Mouse (Mus musculus) intestine, embryonic 16.5 days (tissue): ENCODE data around the gene Sik3. TPM values are rescaled to one million over a fixed set of nuclear protein-coding genes. Genes with fewer than 3 reads are reported as not detected.

Experiments used
- ATAC-seq: fragments of 200-750 bp; cut with Nextera tagmentation; 2 replicates; pipeline ENCODE4 v1.8.0; 2017; ENCODE audit warnings: moderate TSS enrichment, moderate library complexity
- H3K27ac ChIP-seq: fragments of 300-500 bp; sonication (generic); 2 replicates; pipeline ENCODE4 v1.5.1; 2014; ENCODE audit warnings: mild to moderate bottlenecking, low read length
- H3K27me3 ChIP-seq: fragments of 300-500 bp; sonication (generic); replicated peaks from 2 replicates; pipeline ENCODE4 v1.6.1; 2014; ENCODE audit warnings: low read length, control low read depth, mixed read lengths; ENCODE audit not compliant: control insufficient read depth, insufficient read depth
- H3K36me3 ChIP-seq: fragments of 300-500 bp; sonication (generic); 2 replicates; pipeline ENCODE4 v1.6.1; 2014; ENCODE audit warnings: low read length, control low read depth; ENCODE audit not compliant: control insufficient read depth, insufficient read depth
- H3K4me1 ChIP-seq: fragments of 300-500 bp; sonication (generic); 2 replicates; pipeline ENCODE4 v1.6.1; 2014; ENCODE audit warnings: low read length, control low read depth, mixed read lengths; ENCODE audit not compliant: control insufficient read depth, insufficient read depth
- H3K4me2 ChIP-seq: fragments of 300-500 bp; sonication (generic); 2 replicates; pipeline ENCODE4 v1.6.1; 2014; ENCODE audit warnings: low read depth, low read length, control low read depth
- H3K4me3 ChIP-seq: fragments of 300-500 bp; sonication (generic); 2 replicates; pipeline ENCODE4 v1.5.1; 2014; ENCODE audit warnings: mild to moderate bottlenecking, low read length
- H3K9ac ChIP-seq: fragments of 300-500 bp; sonication (generic); 2 replicates; pipeline ENCODE4 v1.6.1; 2014; ENCODE audit warnings: low read depth, low read length
- H3K9me3 ChIP-seq: fragments of 300-500 bp; sonication (generic); 2 replicates; pipeline ENCODE4 v1.6.1; 2016; ENCODE audit warnings: low read length, control low read depth; ENCODE audit not compliant: control insufficient read depth
- WGBS: fragments of 180-500 bp; shearing (Covaris S2); extraction: QIAGEN DNeasy Blood & Tissue Kit; methylation state at CpG from one replicate; pipeline ENCODE4 v1.1.7; 2014; 5-methylcytosine and 5-hydroxymethylcytosine counted together
- polyA plus RNA-seq: library from polyadenylated mRNA; unstranded; fragments of >200 nt; fragmentation: Nextera tagmentation; extraction: Ambion mirVana; gene quantifications from 2 replicates; pipeline ENCODE4 v1.2.1, GENCODE M21; 2015

The Sik3 gene
- polyA plus RNA-seq, 1 experiment from 2014 or later = 5.2 TPM

DNA sequence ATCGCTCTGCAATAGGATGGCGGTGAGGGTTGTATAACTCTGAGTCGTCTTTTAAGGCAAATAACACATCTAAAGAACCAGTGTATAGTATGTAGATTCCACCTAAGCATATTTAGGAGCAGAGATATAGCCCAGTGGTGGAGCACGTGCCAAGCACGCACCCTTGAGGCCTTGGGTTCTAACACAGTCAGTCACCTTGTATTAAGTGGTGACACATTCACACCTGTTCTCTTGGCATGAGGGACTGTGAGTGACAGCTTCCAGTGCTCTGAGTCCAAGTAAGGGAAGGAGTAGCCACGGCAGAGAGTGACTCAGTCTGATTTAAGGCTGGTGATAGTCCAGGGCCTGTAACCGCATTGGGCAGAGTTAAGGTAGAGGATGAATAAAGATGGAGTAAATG, 51.7 kb downstream of the Sik3 start:
- no peak for ATAC-seq
- WGBS = 90% methylated on average over 7 of the region's 7 CpGs

DNA sequence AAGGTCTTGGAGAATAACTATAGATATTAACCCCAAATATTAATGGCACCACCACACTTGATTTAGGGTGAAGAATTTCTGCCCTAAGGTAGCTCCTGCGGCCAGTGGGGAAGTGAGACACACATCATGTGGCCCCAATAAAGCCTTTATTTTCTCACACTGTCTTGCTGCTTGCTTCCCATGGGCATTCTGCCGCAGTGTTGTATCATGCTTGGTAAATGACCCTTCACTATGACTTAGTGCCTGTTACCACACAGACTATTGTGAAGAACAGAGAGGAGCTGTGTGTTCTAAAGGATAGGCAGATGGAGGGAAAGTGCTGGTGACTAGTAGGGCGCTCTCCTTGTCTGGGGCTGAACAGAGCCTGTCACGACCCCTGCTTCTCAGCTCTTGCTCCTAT, 54.1 kb downstream of the Sik3 start:
- no peak overlapping the region for H3K9ac ChIP-seq
- WGBS = 76% methylated on average over 4 of the region's 4 CpGs
- no peak overlapping the region for H3K27ac ChIP-seq
- no peaks in the 10 kb centered on the region for H3K36me3 ChIP-seq
- ATAC-seq = no peak
- H3K4me2 ChIP-seq = no peak overlapping the region
- H3K4me3 ChIP-seq = no peak overlapping the region
- H3K4me1 ChIP-seq = peaks cover 13% of the 10 kb centered on the region
- no peaks in the 10 kb centered on the region for H3K27me3 ChIP-seq
- no peaks in the 10 kb centered on the region for H3K9me3 ChIP-seq

More for the DNA sequence above, 51.7 kb downstream of the Sik3 start:
- H3K27me3 ChIP-seq = no peaks in the 10 kb centered on the region
- H3K4me1 ChIP-seq = peaks cover 12% of the 10 kb centered on the region
- no peak overlapping the region for H3K4me2 ChIP-seq
- no peaks in the 10 kb centered on the region for H3K9me3 ChIP-seq
- H3K36me3 ChIP-seq = no peaks in the 10 kb centered on the region
- H3K9ac ChIP-seq = no peak overlapping the region
- H3K4me3 ChIP-seq = no peak overlapping the region
- no peak overlapping the region for H3K27ac ChIP-seq

DNA sequence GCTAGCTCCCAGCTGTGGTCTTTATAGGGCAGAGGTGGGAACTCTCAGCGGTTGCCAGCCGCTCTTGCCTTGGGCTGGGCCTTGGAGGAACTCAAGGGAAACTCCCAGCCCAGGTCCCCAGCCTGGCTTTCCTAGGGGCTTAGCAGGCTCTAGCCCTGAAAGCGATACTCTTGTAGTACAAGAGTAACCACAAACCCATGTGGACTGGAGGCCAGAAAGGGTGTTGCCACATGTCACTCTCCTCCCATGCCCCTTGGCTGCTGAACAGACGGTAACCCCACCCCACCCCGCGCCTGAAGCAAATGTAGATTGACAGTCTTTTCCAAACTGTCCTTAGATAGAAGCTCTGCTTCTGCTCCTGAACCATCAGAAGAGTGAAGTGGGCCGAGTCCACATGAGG, 55.1 kb downstream of the Sik3 start:
- peak; percentile 64 for ATAC-seq

DNA sequence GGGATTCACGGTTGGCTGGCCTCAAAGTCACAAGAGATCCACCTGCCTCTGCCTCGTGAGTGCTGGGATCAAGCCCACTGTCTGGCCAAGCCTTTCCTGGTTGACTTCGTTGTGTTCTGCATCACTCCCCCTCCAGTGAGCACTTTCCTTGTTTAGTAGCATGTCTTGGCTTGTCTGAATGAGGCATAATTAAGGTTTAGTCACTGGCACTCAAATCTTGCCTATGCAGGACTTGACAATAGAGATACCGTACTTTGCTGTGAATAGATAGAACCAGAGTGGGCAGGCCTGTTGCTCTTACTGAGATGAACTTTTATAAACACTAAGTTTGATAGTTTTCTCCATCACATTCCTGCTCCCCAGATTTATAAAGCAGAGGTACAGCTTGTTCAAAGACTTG, 56.4 kb downstream of the Sik3 start:
- H3K4me2 ChIP-seq = no peak overlapping the region
- H3K9me3 ChIP-seq = no peaks in the 10 kb centered on the region
- H3K4me1 ChIP-seq = peaks cover 13% of the 10 kb centered on the region
- 82% methylated on average over 4 of the region's 4 CpGs for WGBS
- H3K4me3 ChIP-seq = no peak overlapping the region
- no peaks in the 10 kb centered on the region for H3K27me3 ChIP-seq
- H3K27ac ChIP-seq = no peak overlapping the region
- no peak for ATAC-seq
- no peak overlapping the region for H3K9ac ChIP-seq
- H3K36me3 ChIP-seq = no peaks in the 10 kb centered on the region

More for the DNA sequence above, 55.1 kb downstream of the Sik3 start:
- Histone ChIP-seq H3K27ac (no peak overlapping the region), H3K4me2 (no peak overlapping the region), H3K36me3 (no peaks in the 10 kb centered on the region), H3K4me3 (no peak overlapping the region), H3K4me1 (peaks cover 13% of the 10 kb centered on the region), H3K27me3 (no peaks in the 10 kb centered on the region), H3K9me3 (no peaks in the 10 kb centered on the region), H3K9ac (no peak overlapping the region)
- 72% methylated on average over 7 of the region's 7 CpGs for WGBS

DNA sequence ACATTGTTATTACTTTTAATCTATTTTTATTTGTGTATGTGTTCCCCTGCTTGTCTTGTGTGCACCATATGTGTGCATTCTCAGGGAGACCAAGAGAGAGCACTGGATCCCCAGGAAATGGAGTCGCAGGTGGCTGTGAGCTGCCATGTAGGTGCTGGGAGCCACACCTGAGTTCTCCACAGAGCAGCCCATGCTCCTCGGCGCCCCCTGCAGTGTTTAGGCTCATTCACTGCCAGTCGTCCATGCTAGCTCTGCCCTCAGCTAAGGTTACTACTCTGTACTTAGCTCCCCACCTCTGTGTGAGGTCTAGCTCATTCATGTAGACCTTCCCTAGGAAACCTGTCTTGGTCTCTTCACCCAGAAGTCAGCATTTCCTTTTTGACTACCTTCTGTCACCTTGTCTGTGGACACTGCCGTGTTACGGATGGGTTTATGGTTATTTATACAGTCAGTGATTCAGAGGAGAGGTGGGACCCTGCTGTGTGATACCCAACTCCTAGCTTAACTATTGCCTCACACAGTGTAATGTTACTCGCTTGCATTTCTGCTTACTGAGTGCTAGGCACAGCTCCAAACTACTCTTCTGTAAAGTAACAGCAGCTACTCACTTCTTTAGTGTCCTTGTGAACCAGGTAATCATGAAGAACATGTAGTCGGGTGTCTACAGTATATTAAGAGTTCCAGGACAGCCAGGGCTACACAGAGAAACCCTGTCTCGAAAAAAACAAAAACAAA, 59.6 kb downstream of the Sik3 start:
- no peaks in the 10 kb centered on the region for H3K36me3 ChIP-seq
- no peaks in the 10 kb centered on the region for H3K9me3 ChIP-seq
- H3K4me3 ChIP-seq = no peak overlapping the region
- no peak overlapping the region for H3K27ac ChIP-seq
- H3K9ac ChIP-seq = no peak overlapping the region
- WGBS = 70% methylated on average over 9 of the region's 9 CpGs
- ATAC-seq = no peak
- H3K4me2 ChIP-seq = no peak overlapping the region
- no peaks in the 10 kb centered on the region for H3K27me3 ChIP-seq
- peaks cover 13% of the 10 kb centered on the region for H3K4me1 ChIP-seq

DNA sequence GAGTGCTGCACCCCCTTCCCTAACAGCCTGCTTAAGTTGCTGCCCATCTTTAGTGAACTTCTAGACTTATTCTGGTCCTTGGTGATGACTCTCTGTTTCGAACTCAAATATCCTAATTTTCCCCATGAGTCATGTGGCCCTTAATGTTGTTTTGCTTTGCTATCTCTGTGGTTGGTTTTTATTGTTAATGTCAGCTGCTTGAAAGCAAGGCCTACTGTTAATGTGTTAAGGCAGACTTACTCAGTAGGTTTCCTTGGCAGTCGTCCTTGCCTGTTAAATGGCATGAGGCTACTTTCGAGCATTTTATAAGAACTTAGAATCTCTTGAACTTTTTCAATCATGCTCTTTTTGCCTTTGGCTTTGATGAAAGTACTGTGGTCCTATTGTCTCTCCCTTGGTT, 60.8 kb downstream of the Sik3 start:
- ATAC-seq = no peak
- Histone ChIP-seq H3K27me3 (no peaks in the 10 kb centered on the region), H3K4me1 (peaks cover 7% of the 10 kb centered on the region; the same call in 1 of the 2 replicates), H3K9me3 (no peaks in the 10 kb centered on the region), H3K27ac (no peak overlapping the region), H3K4me2 (no peak overlapping the region), H3K9ac (no peak overlapping the region), H3K4me3 (no peak overlapping the region), H3K36me3 (no peaks in the 10 kb centered on the region)
- WGBS = 81% methylated on average over 3 of the region's 3 CpGs

DNA sequence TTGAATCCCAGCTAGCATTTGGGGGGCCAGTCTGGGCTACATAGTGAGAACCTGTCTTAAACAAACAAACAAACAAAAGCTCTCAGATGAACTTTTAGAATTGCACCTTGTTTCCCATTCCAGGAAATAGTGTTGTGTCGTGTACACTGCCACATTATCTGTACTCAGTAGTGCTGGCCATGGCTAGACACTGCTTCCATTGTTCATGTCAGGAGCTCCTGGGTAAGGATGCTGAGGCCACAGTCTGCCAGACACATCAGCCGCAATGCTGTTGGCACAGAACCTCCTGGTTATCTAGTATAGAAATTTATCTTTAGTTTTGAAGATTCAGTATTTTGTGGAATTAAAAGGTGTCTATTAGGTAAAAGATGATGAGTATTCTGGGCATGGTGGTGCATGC, 63.0 kb downstream of the Sik3 start:
- H3K9me3 ChIP-seq = no peaks in the 10 kb centered on the region
- H3K27ac ChIP-seq = no peak overlapping the region
- H3K4me3 ChIP-seq = no peak overlapping the region
- H3K27me3 ChIP-seq = no peaks in the 10 kb centered on the region
- H3K4me1 ChIP-seq = peaks cover 3% of the 10 kb centered on the region; the same call in 1 of the 2 replicates
- ATAC-seq = no peak
- no peak overlapping the region for H3K9ac ChIP-seq
- WGBS = 61% methylated on average over 2 of the region's 2 CpGs
- no peak overlapping the region for H3K4me2 ChIP-seq
- H3K36me3 ChIP-seq = no peaks in the 10 kb centered on the region

DNA sequence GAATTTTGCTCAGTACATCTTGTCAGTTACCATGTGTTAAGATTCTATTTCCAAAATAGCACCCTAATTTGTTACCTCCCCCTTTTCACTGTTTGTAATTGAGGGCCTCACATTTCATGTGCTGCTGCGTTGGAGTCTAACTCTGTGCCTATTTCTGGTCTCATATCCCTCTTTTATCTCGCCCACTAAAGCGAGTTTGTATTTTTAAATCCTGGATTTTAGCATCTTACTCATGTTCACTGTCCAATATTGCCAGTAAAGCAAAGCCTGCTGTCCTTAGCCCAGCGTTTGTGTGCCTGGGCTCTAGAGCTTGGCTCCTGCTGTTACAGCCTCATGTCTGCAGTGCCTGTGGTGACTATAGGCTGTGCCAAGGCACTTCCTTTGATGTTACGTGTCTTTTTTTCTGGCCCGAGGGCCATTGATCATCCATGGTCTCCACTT, 69.8 kb downstream of the Sik3 start:
- H3K36me3 ChIP-seq = no peaks in the 10 kb centered on the region
- H3K27me3 ChIP-seq = no peaks in the 10 kb centered on the region
- WGBS = 54% methylated on average over 6 of the region's 6 CpGs
- H3K4me3 ChIP-seq = no peak overlapping the region
- H3K27ac ChIP-seq = no peak overlapping the region
- no peak overlapping the region for H3K4me2 ChIP-seq
- H3K9ac ChIP-seq = no peak overlapping the region
- no peak for ATAC-seq
- peaks cover 5% of the 10 kb centered on the region for H3K4me1 ChIP-seq
- no peaks in the 10 kb centered on the region for H3K9me3 ChIP-seq

DNA sequence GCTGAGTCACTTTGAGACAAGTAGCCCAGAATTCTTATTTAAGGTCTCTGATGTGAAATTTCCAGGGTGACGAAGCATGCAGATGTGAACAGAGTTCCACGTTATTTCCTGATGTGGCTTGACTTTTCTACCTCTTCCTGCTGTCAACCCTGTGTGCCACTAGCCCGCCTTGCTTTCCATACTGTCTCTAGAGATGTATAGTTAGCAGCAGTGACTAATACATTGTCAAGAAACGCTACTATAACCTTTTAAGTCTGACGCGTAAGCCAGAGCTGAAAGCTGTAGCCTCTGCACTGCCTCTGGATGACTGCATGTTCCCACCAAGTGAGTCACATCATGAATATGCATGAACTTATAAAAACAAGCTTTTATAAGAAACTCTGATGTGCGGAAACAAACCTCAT, 70.9 kb downstream of the Sik3 start:
- Histone ChIP-seq H3K27me3 (no peaks in the 10 kb centered on the region), H3K9ac (no peak overlapping the region), H3K4me2 (no peak overlapping the region), H3K9me3 (no peaks in the 10 kb centered on the region), H3K4me3 (no peak overlapping the region), H3K4me1 (peaks cover 5% of the 10 kb centered on the region; the same call in 1 of the 2 replicates), H3K27ac (no peak overlapping the region), H3K36me3 (no peaks in the 10 kb centered on the region)
- 80% methylated on average over 7 of the region's 7 CpGs for WGBS
- ATAC-seq = no peak

DNA sequence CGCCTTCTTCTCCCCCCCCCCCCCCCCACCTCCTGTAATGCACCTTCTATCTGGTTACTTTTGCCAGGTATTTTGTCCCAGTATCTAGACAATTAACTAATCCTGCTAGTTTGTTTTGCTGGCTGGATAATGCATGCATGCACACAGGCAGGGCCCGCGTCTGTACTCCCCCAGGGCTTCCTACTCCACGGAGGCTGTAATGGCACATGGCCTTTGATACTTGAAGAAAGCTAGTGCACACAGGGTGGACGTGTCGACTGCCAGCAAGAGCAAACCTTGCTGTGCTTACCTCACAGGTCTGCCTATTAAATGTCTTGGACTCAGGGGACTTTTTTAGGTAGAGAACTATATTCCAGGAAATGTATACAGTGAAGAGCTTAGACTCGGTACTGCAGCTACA, 73.3 kb downstream of the Sik3 start:
- Histone ChIP-seq H3K9me3 (no peaks in the 10 kb centered on the region), H3K27me3 (no peaks in the 10 kb centered on the region), H3K4me3 (no peak overlapping the region), H3K4me2 (no peak overlapping the region), H3K27ac (no peak overlapping the region), H3K9ac (no peak overlapping the region), H3K4me1 (peaks cover 5% of the 10 kb centered on the region), H3K36me3 (no peaks in the 10 kb centered on the region)
- peak; percentile 77 for ATAC-seq
- WGBS = 65% methylated on average over 7 of the region's 7 CpGs
